Mouse (Mus musculus) lung, postnatal 0 days (tissue): ENCODE data around the gene Btg2. TPM values are rescaled to one million over a fixed set of nuclear protein-coding genes. Genes with fewer than 3 reads are reported as not detected.

Source experiments
- ATAC-seq: fragments of 200-750 bp; cut with Nextera tagmentation; 2 replicates; pipeline ENCODE4 v1.8.0; 2017; ENCODE audit warnings: moderate library complexity
- DNase-seq: peaks from one replicate; pipeline ENCODE4 v3.0.0-alpha.2; 2016; ENCODE audit warnings: low spot score
- H3K27ac ChIP-seq: fragments of 300-500 bp; sonication (generic); 2 replicates; pipeline ENCODE4 v1.5.1; 2014; ENCODE audit warnings: antibody characterized with exemption, mild to moderate bottlenecking, low read length, mixed read lengths
- H3K27me3 ChIP-seq: fragments of 300-500 bp; sonication (generic); replicated peaks from 2 replicates; pipeline ENCODE4 v1.6.1; 2014; ENCODE audit warnings: low read length, mixed read lengths; ENCODE audit not compliant: insufficient read depth
- H3K36me3 ChIP-seq: fragments of 300-500 bp; sonication (generic); 2 replicates; pipeline ENCODE4 v1.6.1; 2014; ENCODE audit warnings: low read length, mixed read lengths; ENCODE audit not compliant: insufficient read depth
- H3K4me1 ChIP-seq: fragments of 300-500 bp; sonication (generic); 2 replicates; pipeline ENCODE4 v1.6.1; 2014; ENCODE audit warnings: antibody characterized with exemption, low read depth, low read length, mixed read lengths; ENCODE audit not compliant: insufficient read depth
- H3K4me2 ChIP-seq: fragments of 300-500 bp; sonication (generic); replicated peaks from 2 replicates; pipeline ENCODE4 v1.6.1; 2014; ENCODE audit warnings: low read depth, mild to moderate bottlenecking, low read length, moderate library complexity, mixed read lengths
- H3K4me3 ChIP-seq: fragments of 300-500 bp; sonication (generic); 2 replicates; pipeline ENCODE4 v1.5.1; 2014; ENCODE audit warnings: low read depth, low read length
- H3K9ac ChIP-seq: fragments of 300-500 bp; sonication (generic); replicated peaks from 2 replicates; pipeline ENCODE4 v1.6.1; 2014; ENCODE audit warnings: low read depth, mild to moderate bottlenecking
- H3K9me3 ChIP-seq: fragments of 300-500 bp; sonication (generic); 2 replicates; pipeline ENCODE4 v1.6.1; 2016; ENCODE audit warnings: low read length, mixed read lengths
- CTCF ChIP-seq: IDR thresholded peaks from 2 replicates; pipeline ENCODE4 v1.5.1; 2016; ENCODE audit warnings: antibody characterized with exemption, mild to moderate bottlenecking
- EP300 ChIP-seq: IDR thresholded peaks from 2 replicates; pipeline ENCODE4 v1.6.1; 2016; ENCODE audit warnings: antibody characterized with exemption, mild to moderate bottlenecking, control low read depth
- WGBS: fragments of 180-500 bp; shearing (Covaris S2); extraction: QIAGEN DNeasy Blood & Tissue Kit; methylation state at CpG from one replicate; pipeline ENCODE4 v1.1.7; 2014; 5-methylcytosine and 5-hydroxymethylcytosine counted together
- polyA plus RNA-seq: library from polyadenylated mRNA; unstranded; fragments of >200 nt; fragmentation: Nextera tagmentation; extraction: Ambion mirVana; gene quantifications from 2 replicates; pipeline ENCODE4 v1.2.1, GENCODE M21; 2015

The Btg2 gene
- polyA plus RNA-seq, 1 experiment from 2014 or later = 184 TPM

DNA sequence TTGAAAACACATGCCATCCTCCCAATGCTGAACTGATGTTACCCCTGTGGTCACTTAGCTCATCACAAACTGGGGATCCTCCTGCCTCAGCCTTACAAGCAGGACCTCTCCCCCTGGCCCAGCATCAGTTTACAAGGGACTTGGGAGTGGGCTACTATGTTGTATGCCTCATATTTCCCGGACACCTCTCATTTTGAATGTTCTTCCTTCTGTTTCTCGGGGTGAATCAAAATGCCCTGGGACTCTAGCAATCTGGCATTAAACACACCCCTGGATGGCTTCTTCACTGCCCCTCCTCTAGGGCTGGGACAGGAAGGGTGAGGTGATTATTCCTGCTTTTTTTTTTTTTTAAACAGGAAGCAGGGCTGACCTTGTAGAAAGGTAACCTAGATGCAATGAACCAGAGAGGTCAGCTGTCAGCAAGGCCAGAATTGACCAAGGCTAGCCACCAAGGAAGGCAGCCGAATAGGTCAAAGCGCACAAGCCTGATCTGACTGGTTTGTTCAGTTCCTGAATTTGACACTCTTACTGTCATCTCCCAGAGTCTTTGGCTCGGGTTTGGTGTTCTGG lies 2.0 kb upstream of the Btg2 start:
- H3K4me3 ChIP-seq = no peak overlapping the region
- DNase-seq (no peak), ATAC-seq (no peak)
- no peak for TF ChIP-seq EP300
- H3K9ac ChIP-seq = no peak overlapping the region
- no peak overlapping the region; the same call in 1 of the 2 replicates for H3K27ac ChIP-seq
- H3K4me1 ChIP-seq = peaks cover 31% of the 10 kb centered on the region
- no peaks in the 10 kb centered on the region for H3K27me3 ChIP-seq
- H3K9me3 ChIP-seq = no peaks in the 10 kb centered on the region
- H3K4me2 ChIP-seq = no peak overlapping the region
- H3K36me3 ChIP-seq = peaks cover 15% of the 10 kb centered on the region
- 73% methylated on average over 5 of the region's 5 CpGs for WGBS

DNA sequence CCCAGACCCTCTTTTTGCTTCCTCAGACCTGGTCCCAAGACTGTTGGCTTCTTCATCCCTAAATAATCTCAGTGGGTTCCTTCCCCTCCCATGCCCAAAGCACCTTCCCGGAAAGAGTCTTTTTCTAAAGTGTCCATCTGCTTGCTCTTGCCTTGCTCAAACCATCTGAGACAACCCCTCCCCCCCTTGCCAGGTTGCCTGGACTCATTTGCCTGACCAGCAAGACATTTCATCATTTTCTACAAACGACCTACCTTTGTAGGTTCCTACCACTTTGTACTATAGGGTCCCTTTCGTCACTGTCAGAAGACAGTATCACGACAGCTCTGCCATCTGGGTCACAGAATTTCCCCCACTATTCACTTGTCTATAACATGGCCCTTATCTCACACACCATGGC lies 1.5 kb upstream of the Btg2 start:
- peaks cover 21% of the 10 kb centered on the region for H3K36me3 ChIP-seq
- ATAC-seq = no peak
- no peak overlapping the region for H3K4me3 ChIP-seq
- TF ChIP-seq CTCF (no peak), EP300 (no peak)
- no peak for DNase-seq
- H3K4me1 ChIP-seq = peaks cover 32% of the 10 kb centered on the region
- H3K9me3 ChIP-seq = no peaks in the 10 kb centered on the region
- H3K27ac ChIP-seq = peak overlapping the region; percentile 95
- no peak overlapping the region for H3K9ac ChIP-seq
- no peak overlapping the region for H3K4me2 ChIP-seq
- WGBS = 78% methylated on average over 4 of the region's 4 CpGs
- H3K27me3 ChIP-seq = no peaks in the 10 kb centered on the region

DNA sequence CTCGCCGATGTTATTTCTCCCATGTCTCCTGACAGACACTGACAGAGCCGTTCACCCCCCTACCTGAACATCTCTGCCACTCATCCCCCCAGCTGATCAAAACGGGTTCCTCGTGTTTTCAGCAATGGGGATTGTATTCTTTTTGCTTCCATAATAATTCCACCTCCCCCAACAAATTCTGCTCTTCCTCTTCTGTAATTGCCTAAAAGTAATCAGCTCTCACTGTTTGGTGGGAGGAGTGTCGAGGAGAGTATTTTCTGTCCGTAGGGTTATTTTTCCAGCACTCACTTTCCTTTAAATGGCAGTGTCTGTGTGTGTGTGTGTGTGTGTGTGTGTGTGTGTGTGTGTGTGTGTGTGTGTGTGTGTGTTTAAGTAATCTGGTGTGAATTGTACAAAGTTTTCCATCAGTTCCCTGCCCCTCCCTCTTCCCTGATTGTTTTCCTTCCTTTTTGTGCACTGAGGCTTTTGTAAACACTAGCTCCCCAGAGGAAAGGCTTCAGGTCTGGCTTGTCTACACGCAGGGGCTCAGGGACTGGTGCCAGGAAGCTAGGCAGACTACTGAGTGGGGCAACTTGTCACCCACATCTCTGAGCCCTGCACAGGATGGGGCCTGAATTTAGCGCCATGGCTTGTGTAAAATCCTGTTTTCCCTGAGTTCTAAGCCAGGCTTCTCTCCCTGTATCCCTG lies 700 bp upstream of the Btg2 start:
- peak overlapping the region; percentile 95 for H3K27ac ChIP-seq
- no peaks in the 10 kb centered on the region for H3K9me3 ChIP-seq
- ATAC-seq (peak; percentile 37), DNase-seq (peak; percentile 94)
- no peaks in the 10 kb centered on the region for H3K27me3 ChIP-seq
- no peak for TF ChIP-seq CTCF
- TF ChIP-seq EP300 = peak; percentile 95
- H3K4me3 ChIP-seq = peak overlapping the region; percentile 33
- H3K36me3 ChIP-seq = peaks cover 29% of the 10 kb centered on the region
- H3K9ac ChIP-seq = peak overlapping the region; percentile 50
- H3K4me2 ChIP-seq = peak overlapping the region; percentile 54
- H3K4me1 ChIP-seq = peaks cover 32% of the 10 kb centered on the region
- WGBS = 3% methylated on average over 9 of the region's 9 CpGs

DNA sequence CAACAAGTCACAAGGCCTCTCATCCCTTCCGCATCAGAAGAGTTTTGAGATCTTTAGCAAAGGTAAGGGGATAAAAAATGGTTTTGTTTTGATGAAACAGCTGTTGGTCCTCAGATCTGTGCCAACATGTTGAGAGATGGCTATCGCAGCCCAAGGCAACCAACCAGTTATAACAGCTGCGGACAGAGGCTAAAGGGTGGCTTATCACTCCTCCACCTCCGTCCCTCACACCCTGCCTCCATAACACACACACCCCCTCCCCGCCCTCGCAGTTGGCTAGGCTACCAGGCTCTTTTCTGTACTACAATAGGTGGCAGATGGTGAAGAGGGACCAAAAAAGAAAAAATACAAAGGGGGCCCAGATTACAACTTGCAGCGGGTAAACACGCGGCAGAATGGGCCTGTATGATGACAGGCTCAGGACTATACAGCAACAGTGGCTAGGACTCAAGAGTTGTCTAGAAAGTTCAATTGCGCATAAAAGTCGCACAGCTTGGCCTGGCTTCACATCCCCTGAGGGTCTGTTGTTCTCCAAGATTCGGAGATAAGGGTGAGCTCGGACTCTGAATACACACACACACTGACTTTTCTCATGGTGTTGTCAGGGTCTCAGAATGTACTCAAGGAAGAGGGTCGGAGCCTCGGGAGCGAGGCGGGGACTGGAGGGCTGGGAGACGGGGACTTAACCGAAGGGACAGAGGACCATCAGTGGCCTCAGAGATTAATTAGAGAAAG lies 692 bp downstream of the Btg2 start:
- Histone ChIP-seq H3K36me3 (peaks cover 30% of the 10 kb centered on the region), H3K27me3 (no peaks in the 10 kb centered on the region), H3K4me2 (peak overlapping the region; percentile 85), H3K9me3 (no peaks in the 10 kb centered on the region), H3K4me1 (peaks cover 24% of the 10 kb centered on the region), H3K4me3 (peak overlapping the region; percentile 99), H3K27ac (peak overlapping the region; percentile 97), H3K9ac (peak overlapping the region; percentile 99)
- TF ChIP-seq CTCF (no peak), EP300 (0 out of 2 replicates have a peak, but pooled peaks have one; percentile 39)
- ATAC-seq = no peak
- WGBS = 2% methylated on average over 19 of the region's 19 CpGs
- DNase-seq = peak; percentile 75

DNA sequence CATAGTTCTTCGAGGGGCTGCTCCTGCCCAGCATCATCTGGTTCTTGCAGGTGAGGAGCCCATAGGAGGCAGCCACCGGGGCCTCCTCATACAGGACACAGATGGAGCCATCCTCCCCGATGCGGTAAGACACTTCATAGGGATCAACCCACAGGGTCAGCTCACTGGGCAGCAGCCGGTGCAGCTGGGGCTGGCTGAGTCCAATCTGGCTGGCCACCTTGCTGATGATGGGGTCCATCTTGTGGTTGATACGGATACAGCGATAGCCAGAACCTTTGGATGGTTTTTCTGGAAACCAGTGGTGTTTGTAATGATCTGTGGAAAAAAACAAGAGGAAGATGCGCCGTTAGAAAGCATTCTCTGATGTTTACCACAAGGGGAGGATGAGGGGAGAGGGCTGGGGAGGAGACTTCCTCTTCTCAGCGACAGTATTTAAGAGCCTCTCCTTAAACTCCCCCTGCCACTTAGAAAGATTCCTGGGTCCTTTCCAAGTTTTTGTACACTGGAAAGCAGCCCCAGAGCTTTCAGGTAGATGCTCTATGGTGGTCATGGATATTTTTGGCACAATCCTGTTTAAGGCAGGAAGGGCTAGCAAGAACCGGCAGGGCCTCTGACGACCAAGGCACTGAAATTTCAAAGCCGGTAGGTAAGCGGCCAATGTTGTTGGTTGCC lies 1.4 kb downstream of the Btg2 start:
- Histone ChIP-seq H3K4me2 (peak overlapping the region; percentile 85), H3K4me3 (peak overlapping the region; percentile 99), H3K36me3 (peaks cover 30% of the 10 kb centered on the region), H3K27ac (peak overlapping the region; percentile 97), H3K27me3 (no peaks in the 10 kb centered on the region), H3K9ac (peak overlapping the region; percentile 99), H3K9me3 (no peaks in the 10 kb centered on the region), H3K4me1 (peaks cover 26% of the 10 kb centered on the region)
- peak; percentile 85 for DNase-seq
- no peak for ATAC-seq
- 10% methylated on average over 14 of the region's 14 CpGs for WGBS
- TF ChIP-seq EP300 (peak; percentile 57), CTCF (peak; percentile 63)

DNA sequence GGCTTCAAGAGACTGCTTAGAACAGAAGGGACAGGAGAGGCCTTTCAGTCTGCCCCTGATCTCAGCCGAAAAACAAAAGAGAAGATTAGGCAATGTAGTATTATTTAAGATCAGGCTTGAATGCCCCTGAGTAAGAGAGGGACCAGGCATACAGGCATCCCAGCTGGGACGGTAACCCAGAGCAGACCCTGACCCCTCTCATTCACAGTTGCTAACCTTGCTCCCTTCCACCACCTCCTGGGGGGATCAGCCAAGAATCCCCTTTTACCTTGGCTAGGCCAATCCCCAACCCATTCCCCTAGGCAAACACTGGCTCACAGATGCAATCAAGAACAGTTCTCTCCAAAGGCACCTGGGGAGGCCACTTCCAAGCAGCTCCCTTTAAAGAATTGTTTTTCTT lies 2.1 kb downstream of the Btg2 start:
- Histone ChIP-seq H3K4me3 (peak overlapping the region; percentile 99), H3K4me2 (peak overlapping the region; percentile 85), H3K4me1 (peaks cover 31% of the 10 kb centered on the region), H3K9me3 (no peaks in the 10 kb centered on the region), H3K27me3 (no peaks in the 10 kb centered on the region), H3K27ac (peak overlapping the region; percentile 97), H3K36me3 (peaks cover 30% of the 10 kb centered on the region), H3K9ac (peak overlapping the region; percentile 99)
- no peak for ATAC-seq
- DNase-seq = peak; percentile 19
- 43% methylated on average over 2 of the region's 2 CpGs for WGBS
- TF ChIP-seq CTCF (no peak), EP300 (no peak)
